Mouse (Mus musculus) megakaryocyte, embryonic 14.5 days (primary cell): ENCODE measurements around the gene Calcb. TPM values are rescaled to one million over a fixed set of nuclear protein-coding genes. Genes with fewer than 3 reads are reported as not detected.
"Not testable (repeated sequence)": the region's sequence is repeated elsewhere in the genome, so short reads cannot be mapped to it uniquely, and the experiment has no call there.

Source experiments
- H3K27me3 ChIP-seq: replicated peaks from 2 replicates; pipeline ENCODE3; 2012; ENCODE audit warnings: inconsistent platforms
- H3K36me3 ChIP-seq: replicated peaks from 2 replicates; pipeline ENCODE3; 2012; ENCODE audit warnings: low read length, inconsistent platforms, mixed read lengths
- H3K4me1 ChIP-seq: 2 replicates; pipeline ENCODE4 v1.6.1; 2012; ENCODE audit warnings: inconsistent platforms
- H3K4me3 ChIP-seq: replicated peaks from 2 replicates; pipeline ENCODE3; 2012; ENCODE audit warnings: moderate library complexity, mild to moderate bottlenecking, inconsistent platforms
- H3K9me3 ChIP-seq: 2 replicates; pipeline ENCODE4 v1.6.1; 2012; ENCODE audit warnings: inconsistent platforms
- FLI1 ChIP-seq: IDR thresholded peaks from 2 replicates; pipeline ENCODE4 v1.6.1; 2012; ENCODE audit warnings: low read length, inconsistent platforms, mixed read lengths
- GATA1 ChIP-seq: IDR thresholded peaks from 3 replicates; pipeline ENCODE4 v1.6.1; 2012; ENCODE audit warnings: mixed read lengths, low read length, inconsistent platforms, borderline replicate concordance
- polyA plus RNA-seq: library from polyadenylated mRNA; stranded (reverse); fragments of >175 nt; gene quantifications from 2 replicates; pipeline ENCODE4 v1.2.3, GENCODE M21; 2012; ENCODE audit warnings: low replicate concordance; ENCODE audit not compliant: insufficient read depth

Gene Calcb
- not detected in 2 replicates for polyA plus RNA-seq

- Histone ChIP-seq H3K36me3 (no peaks in the 10 kb centered on the region), H3K9me3 (peaks cover 3% of the 10 kb centered on the region; the same call in 1 of the 2 replicates), H3K4me3 (peak within 1 kb of the TSS; percentile 85), H3K27me3 (peaks cover 61% of the 10 kb centered on the region), H3K4me1 (peaks cover 30% of the 10 kb centered on the region)
- TF ChIP-seq GATA1 (no peak), FLI1 (no peak)
Observed at GRCm38 (mm10) chr7:114718300-114718699, at the start of gene Calcb. Gene Calcb, plus strand, starts transcription at chr7:114718643.

- TF ChIP-seq GATA1 (no peak), FLI1 (no peak)
- Histone ChIP-seq H3K4me3 (no peak overlapping the region), H3K4me1 (peaks cover 29% of the 10 kb centered on the region), H3K9me3 (no peaks in the 10 kb centered on the region), H3K36me3 (no peaks in the 10 kb centered on the region), H3K27me3 (no peaks in the 10 kb centered on the region)
Observed at GRCm38 (mm10) chr7:114671405-114671804, 47.0 kb upstream of the Calcb start.

GRCm38 (mm10) chr7:114672697-114673096 lies 45.7 kb upstream of the Calcb start:
- H3K4me1 ChIP-seq = peaks cover 29% of the 10 kb centered on the region
- TF ChIP-seq FLI1 (no peak), GATA1 (no peak)

GRCm38 (mm10) chr7:114692339-114692738 lies 26.1 kb upstream of the Calcb start:
- Histone ChIP-seq H3K36me3 (no peaks in the 10 kb centered on the region), H3K4me3 (no peak overlapping the region), H3K9me3 (peaks cover under 1% of the 10 kb centered on the region; the same call in 1 of the 2 replicates), H3K27me3 (no peaks in the 10 kb centered on the region), H3K4me1 (no peaks in the 10 kb centered on the region; the same call in 1 of the 2 replicates)
- TF ChIP-seq FLI1 (no peak), GATA1 (no peak)

More at GRCm38 (mm10) chr7:114672697-114673096, 45.7 kb upstream of the Calcb start:
- no peak overlapping the region for H3K4me3 ChIP-seq
- H3K27me3 ChIP-seq = no peaks in the 10 kb centered on the region
- no peaks in the 10 kb centered on the region for H3K9me3 ChIP-seq
- H3K36me3 ChIP-seq = no peaks in the 10 kb centered on the region

- Histone ChIP-seq H3K27me3 (peaks cover 6% of the 10 kb centered on the region), H3K4me1 (peaks cover 4% of the 10 kb centered on the region), H3K9me3 (peaks cover 10% of the 10 kb centered on the region), H3K36me3 (no peaks in the 10 kb centered on the region), H3K4me3 (no peak overlapping the region)
- no peak for TF ChIP-seq FLI1
- TF ChIP-seq GATA1 = no peak
Observed at GRCm38 (mm10) chr7:114700871-114701270, 17.6 kb upstream of the Calcb start.

GRCm38 (mm10) chr7:114706716-114707115 lies 11.7 kb upstream of the Calcb start:
- TF ChIP-seq GATA1 (no peak), FLI1 (no peak)
- Histone ChIP-seq H3K27me3 (no peaks in the 10 kb centered on the region), H3K9me3 (no peaks in the 10 kb centered on the region), H3K36me3 (no peaks in the 10 kb centered on the region), H3K4me1 (peaks cover 7% of the 10 kb centered on the region), H3K4me3 (no peak overlapping the region)

- no peaks in the 10 kb centered on the region for H3K9me3 ChIP-seq
- no peak overlapping the region for H3K4me3 ChIP-seq
- H3K36me3 ChIP-seq = no peaks in the 10 kb centered on the region
- TF ChIP-seq GATA1 (no peak), FLI1 (no peak)
- H3K4me1 ChIP-seq = peaks cover 14% of the 10 kb centered on the region
- H3K27me3 ChIP-seq = no peaks in the 10 kb centered on the region
Observed at GRCm38 (mm10) chr7:114707398-114707797, 11.0 kb upstream of the Calcb start.

- H3K9me3 ChIP-seq = peaks cover 3% of the 10 kb centered on the region; the same call in 1 of the 2 replicates
Observed at GRCm38 (mm10) chr7:114710419-114710818, 8.0 kb upstream of the Calcb start.

GRCm38 (mm10) chr7:114712523-114712922 lies 5.9 kb upstream of the Calcb start:
- Histone ChIP-seq H3K9me3 (peaks cover 3% of the 10 kb centered on the region; the same call in 1 of the 2 replicates), H3K27me3 (peaks cover 20% of the 10 kb centered on the region), H3K4me1 (peaks cover 25% of the 10 kb centered on the region), H3K36me3 (no peaks in the 10 kb centered on the region), H3K4me3 (peak overlapping the region; percentile 24)
- no peak for TF ChIP-seq GATA1
- no peak for TF ChIP-seq FLI1

More at GRCm38 (mm10) chr7:114710419-114710818, 8.0 kb upstream of the Calcb start:
- Histone ChIP-seq H3K4me3 (no peak overlapping the region), H3K27me3 (peaks cover 5% of the 10 kb centered on the region), H3K4me1 (peaks cover 23% of the 10 kb centered on the region), H3K36me3 (no peaks in the 10 kb centered on the region)
- TF ChIP-seq GATA1 (no peak), FLI1 (no peak)

- TF ChIP-seq FLI1 (no peak), GATA1 (no peak)
- Histone ChIP-seq H3K27me3 (peaks cover 59% of the 10 kb centered on the region), H3K9me3 (no peaks in the 10 kb centered on the region), H3K4me1 (peaks cover 28% of the 10 kb centered on the region), H3K4me3 (peak overlapping the region; percentile 85), H3K36me3 (no peaks in the 10 kb centered on the region)
Observed at GRCm38 (mm10) chr7:114719381-114720131, 1.1 kb downstream of the Calcb start.

GRCm38 (mm10) chr7:114729696-114730095 lies 11.3 kb downstream of the Calcb start:
- not testable (repeated sequence) for H3K27me3 ChIP-seq, H3K4me3 ChIP-seq, H3K9me3 ChIP-seq, H3K36me3 ChIP-seq
- peaks cover 11% of the 10 kb centered on the region for H3K4me1 ChIP-seq
